Mouse (Mus musculus): ENCODE measurements at regions not wholly inside any gene's neighbourhood (a gene's known extent, or its start where the extent isn't known, plus 50 kb on each side); places are given as distances from the start of the nearest gene placed in this dataset.

- TF ChIP-seq CTCF (IDR thresholded peaks at IDR 0.05; ENCODE audit: low read depth) = no peak
- TF ChIP-seq EP300 (IDR thresholded peaks at IDR 0.05; ENCODE audit: low read depth) = no peak
Observed at GRCm38 (mm10) chr8:92260056-92260455, 97.4 kb upstream of the Irx5 start.
